Mouse (Mus musculus) cerebellum, adult (tissue): Measurements from ENCODE around the gene Ptpdc1.

Experiments
- ATAC-seq: cut with Nextera tagmentation; 2 replicates; pipeline ENCODE4 v1.9.2; 2017; ENCODE audit warnings: mild to moderate bottlenecking, moderate library complexity, mixed read lengths; ENCODE audit not compliant: insufficient number of reproducible peaks, low FRiP score, low TSS enrichment

The Ptpdc1 gene

GRCm38 (mm10) chr13:48625433-48626184 is at the start of gene Ptpdc1:
TSS of gene Ptpdc1 (minus strand) at chr13:48625664.
- ATAC-seq, result peak; percentile 100

DNA sequence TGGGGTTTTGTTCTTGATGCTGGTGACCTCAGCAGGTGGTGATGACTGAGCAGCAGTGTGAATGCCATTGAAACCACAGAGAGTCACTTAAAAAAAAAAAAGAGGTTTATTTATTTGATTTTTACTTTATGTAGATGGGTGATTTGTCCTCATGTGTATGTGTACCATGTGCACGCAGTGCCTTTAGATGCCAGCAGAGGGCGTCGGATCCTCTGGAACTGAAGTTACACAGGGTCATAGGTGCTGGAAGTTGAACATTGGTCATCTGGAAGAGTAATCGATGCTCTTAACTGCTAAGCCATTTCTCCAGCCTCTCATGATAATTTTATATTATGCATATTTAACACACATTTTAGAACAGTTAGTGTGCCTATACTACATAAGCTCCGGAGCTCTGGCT is 49.1 kb upstream of the Ptpdc1 start:
- no peak for ATAC-seq

DNA sequence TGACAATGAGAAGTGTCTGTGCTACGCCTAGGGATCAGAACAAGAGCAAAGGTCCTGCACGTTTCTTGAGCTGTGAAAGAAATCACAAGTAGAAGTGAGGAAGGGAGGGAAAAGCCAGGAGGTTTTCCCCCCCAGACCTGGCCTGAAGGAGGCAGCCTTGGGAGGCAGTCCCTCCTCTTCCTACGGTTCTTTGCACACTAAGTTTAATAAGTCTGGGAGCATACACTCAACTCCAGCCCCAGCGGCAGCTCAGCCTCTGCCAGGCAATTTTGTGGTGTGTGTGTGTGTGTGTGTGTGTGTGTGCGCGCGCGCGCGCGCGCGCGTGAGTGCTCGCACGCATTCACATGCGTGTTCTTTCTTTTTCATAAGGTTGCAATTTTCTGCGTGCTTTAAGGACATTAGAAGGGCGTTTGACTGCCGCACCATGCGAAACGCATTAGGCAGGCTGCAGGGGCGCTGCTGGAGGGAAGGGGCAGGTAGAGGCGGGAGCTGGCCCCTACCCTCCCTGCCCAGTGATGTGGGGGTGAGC is 46.9 kb upstream of the Ptpdc1 start:
- no peak for ATAC-seq

GRCm38 (mm10) chr13:48668976-48669534 is 43.6 kb upstream of the Ptpdc1 start:
- ATAC-seq, result no peak

GRCm38 (mm10) chr13:48668091-48668975 is 42.9 kb upstream of the Ptpdc1 start:
- ATAC-seq, result no peak

GRCm38 (mm10) chr13:48667461-48667860 is 42.0 kb upstream of the Ptpdc1 start:
- ATAC-seq, result no peak

DNA sequence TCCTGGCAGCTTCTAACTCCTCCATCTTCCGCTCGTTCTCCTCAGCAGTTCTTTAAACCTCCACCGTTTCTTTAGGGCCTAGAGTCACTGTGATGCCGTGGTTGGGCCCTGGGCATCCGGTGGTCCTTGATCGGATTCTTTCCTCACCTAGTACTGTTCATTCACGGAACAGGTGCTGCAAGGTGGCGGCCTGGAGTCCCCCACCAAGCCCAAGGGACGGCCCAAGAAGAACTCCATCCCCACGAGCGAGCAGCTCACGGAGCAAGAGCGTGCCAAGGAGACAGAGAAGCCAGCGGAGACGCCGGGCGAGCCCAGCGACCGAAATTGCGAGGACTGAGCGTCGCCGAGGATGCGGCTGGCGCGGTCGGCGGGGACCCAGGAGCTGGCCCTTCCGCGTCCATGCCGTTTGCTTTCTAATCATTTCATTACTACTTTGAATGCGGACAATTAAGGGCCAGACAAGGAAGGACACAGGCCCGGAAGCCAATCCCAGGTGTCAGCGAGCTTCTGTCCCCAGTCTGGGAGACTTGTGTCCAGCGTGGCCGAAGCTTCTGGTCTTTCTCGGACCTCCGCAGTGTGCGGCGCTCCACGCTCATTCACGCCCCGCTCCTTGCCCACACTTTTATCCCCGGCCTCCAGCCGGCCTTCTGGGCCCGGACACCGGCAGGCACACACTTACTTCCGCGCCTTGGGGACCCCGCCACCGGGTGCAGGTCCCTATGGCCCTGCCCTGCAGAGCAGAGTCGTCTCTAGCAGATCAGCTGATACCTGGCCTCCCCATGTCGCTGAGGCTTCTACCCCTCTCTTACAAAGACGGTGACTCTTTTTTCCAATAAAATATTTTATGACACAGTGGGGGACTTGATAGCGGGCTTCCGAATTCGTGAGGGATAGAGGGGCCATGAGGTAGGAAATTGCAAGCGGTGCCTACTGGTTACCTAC is 40.5 kb upstream of the Ptpdc1 start:
- ATAC-seq, result no peak

- no peak for ATAC-seq
These were observed 39.6 kb upstream of the Ptpdc1 start for GRCm38 (mm10) chr13:48664916-48665655.

DNA sequence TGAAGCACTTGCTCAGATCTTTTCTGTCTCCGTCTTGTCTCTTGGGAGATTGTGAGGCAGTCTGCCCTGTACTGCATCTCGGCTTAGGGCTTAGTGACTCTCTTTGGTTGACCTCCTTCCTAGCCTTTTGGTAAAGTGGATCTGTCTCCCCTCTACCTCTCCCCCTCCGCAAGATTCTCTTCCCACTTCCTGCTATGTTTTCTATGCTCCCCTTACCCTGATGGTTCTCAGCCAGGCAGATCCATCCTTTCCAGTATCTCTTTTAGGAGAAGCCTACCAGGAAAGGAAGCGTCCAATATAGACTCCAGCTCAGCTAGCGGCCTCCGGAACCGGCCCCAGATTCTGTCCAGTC is 38.5 kb upstream of the Ptpdc1 start:
- no peak for ATAC-seq

GRCm38 (mm10) chr13:48663211-48663987 is 37.9 kb upstream of the Ptpdc1 start:
- no peak for ATAC-seq

DNA sequence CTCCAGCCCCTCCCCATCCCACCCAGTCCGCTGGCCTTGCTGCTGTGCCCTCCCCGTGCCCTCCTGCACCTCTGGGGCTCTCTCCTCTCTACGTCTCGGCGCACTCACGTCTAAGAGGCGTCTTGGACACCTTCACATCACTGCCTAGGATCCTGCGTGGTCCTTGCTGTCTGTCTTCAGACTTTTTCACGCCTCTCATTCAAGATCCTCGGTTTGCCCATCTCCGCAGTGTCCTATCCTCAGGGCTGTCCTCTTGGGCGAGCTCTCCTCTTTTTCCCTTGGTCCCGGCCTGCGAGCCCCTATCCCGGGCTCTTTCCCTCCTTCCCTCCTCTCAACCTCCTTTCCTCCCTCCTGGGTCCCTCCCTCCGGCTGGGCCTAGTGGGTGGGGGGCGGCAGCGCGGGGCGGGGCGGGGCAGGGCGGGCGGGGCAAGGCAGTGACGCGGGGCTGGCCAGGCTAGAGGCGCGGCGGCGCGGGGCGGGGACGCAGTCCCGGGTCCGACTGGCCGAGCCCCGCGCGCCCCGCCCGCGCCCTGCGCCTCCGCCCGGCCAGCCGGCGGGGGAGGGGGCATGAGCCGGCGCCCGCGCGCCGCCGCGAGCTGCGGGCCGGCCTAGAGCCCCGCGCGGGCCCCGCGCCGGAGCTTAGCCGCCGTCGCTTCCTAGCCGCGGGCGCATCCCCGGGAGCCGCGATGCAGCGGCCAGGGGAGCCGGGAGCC is 37.1 kb upstream of the Ptpdc1 start, which contains the start of gene Barx1:
TSS of gene Barx1 (plus strand) at position 568 of the 713 bp plus-strand sequence.
- ATAC-seq, result no peak

DNA sequence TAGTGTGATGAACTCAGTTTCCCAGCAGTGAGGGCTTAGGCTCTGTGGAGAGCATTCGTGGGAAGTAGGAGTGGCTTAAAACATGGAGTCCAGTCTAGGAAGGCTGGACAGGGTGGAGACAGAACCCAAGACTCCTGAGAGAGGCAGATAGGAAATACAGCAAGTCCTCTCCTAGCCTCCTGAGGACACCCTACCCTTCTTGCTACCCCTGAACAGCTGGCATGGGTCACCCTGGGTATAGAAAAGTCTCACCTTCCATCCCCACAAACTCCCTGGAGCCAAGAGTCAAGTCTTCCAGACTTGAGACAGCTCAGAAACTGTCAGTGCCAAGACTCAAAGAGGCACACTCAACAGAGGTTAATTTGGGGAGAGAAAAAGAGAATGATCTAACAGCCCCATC is 36.1 kb upstream of the Ptpdc1 start:
- no peak for ATAC-seq

GRCm38 (mm10) chr13:48660741-48661140 is 35.3 kb upstream of the Ptpdc1 start:
- ATAC-seq, result no peak

DNA sequence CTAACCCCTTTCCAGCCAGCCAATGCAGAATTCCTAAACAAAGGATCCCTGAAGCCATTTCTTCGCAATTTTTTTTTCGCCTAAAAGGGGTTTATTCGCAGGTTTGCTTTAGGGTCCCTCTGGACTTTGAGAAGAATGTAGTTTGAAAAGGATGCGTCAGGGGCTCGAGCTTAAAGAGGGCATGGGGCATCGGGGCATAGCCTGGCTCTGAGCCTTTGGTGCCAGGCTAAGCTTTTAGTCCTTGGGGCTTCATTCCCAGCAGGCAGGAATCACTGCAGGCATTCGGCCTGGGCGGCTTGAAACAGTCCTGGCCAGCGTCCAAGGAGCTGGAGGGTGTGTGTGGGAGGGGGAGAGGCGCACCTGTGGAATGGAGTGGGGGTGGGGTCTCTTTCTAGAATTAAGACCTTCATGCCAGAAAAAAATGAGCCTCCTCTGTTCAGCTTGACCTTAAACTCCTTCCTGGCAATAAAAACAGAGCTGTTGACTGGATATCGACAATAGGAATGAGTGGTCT is 34.8 kb upstream of the Ptpdc1 start:
- no peak for ATAC-seq

DNA sequence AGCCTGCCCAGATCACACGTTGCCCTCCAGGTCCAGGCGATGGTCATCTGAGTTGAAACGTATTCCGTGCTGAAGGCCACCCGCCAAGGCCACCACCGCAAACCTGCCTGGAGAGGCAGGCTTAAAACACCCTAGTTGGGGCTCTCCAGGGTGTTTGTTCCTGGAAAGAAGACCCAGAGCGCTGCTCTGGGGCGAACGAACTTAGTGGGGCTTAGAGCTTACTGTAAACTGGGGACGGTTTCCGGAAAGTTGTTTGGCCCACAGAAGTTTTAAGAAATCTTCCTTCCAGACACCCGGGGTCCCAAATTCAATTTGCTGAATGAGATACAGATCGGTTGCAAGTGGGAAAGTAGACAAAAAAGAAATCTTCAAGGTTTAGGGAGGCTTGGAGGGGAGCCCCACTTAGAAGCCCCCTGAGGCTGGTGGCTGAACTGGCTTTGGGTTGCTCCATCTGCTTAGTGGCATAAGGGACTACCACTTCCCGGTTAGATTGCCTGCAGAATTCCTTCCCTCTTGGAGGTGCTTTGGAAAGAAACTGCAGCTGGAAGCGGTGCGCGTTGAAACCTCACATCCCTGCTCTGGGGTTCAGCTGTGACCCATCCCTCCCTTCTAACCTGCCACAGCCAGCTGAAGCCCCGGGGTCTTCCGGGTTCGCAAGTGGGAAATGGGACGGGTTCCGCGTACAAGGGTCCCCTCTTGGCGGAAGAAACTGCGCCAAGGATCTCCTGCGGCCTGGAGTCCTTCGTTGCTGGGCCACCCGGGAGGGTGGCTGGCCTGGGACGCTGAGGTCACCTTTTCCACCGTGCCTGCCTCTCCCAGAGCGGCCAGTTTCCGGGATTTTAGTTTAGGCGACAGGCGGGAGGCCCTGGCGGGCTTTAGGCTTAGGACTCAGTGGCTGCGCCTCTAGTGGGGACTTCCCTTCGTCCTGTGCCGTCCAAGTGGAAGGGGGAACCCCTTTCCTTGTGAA is 34.1 kb upstream of the Ptpdc1 start:
- ATAC-seq, result no peak

- no peak for ATAC-seq
These were observed 33.3 kb upstream of the Ptpdc1 start for GRCm38 (mm10) chr13:48658588-48659253.
